Mouse (Mus musculus) CH12.LX (cell line): ENCODE results near the gene Atmin. TPM values are rescaled to one million over a fixed set of nuclear protein-coding genes. Genes with fewer than 3 reads are reported as not detected.

Experiments used
- DNase-seq: peaks from one replicate; pipeline ENCODE4 v3.0.0-alpha.2; 2013; ENCODE audit errors: extremely low read depth
- H3K27ac ChIP-seq: 2 replicates; pipeline ENCODE4 v1.5.1; 2012; ENCODE audit warnings: low read depth, mild to moderate bottlenecking, control low read depth, moderate library complexity; ENCODE audit not compliant: insufficient read depth
- H3K27me3 ChIP-seq: replicated peaks from 2 replicates; pipeline ENCODE3; 2012; ENCODE audit warnings: inconsistent platforms
- H3K36me3 ChIP-seq, 2 experiments: replicated peaks in 1 of 2; 2 replicates each; pipeline versions ENCODE3 to v1.6.1; 2012; ENCODE audit warnings: inconsistent platforms in 1 of 2, low read length in 1 of 2, mild to moderate bottlenecking in 1 of 2, mixed read lengths in 1 of 2, moderate library complexity in 1 of 2; ENCODE audit not compliant: control insufficient read depth in 1 of 2, insufficient read depth in 1 of 2
- H3K4me1 ChIP-seq, 2 experiments: 2 replicates each; pipeline ENCODE4 v1.6.1; 2012; ENCODE audit warnings: inconsistent platforms in 1 of 2, moderate library complexity in 1 of 2; ENCODE audit not compliant: insufficient read depth in 2 of 2, control insufficient read depth in 1 of 2
- H3K4me2 ChIP-seq: 2 replicates; pipeline ENCODE4 v1.6.1; 2012; ENCODE audit warnings: low read depth, mild to moderate bottlenecking, control low read depth; ENCODE audit not compliant: poor library complexity, insufficient read depth, severe bottlenecking
- H3K4me3 ChIP-seq, 3 experiments: fragments of 150-350 bp in 1 of 3; sonication (generic) in 1 of 3; replicated peaks in 1 of 3; 2 replicates each; pipeline versions ENCODE3 to v1.5.1; 2011 to 2012; ENCODE audit warnings: low read depth in 2 of 3, low read length in 2 of 3, mild to moderate bottlenecking in 2 of 3, moderate library complexity in 2 of 3, control low read depth in 1 of 3, improper control_type of control experiment in 1 of 3, inconsistent platforms in 1 of 3, mixed read lengths in 1 of 3; ENCODE audit not compliant: poor library complexity in 1 of 3
- H3K79me2 ChIP-seq: replicated peaks from 2 replicates; pipeline ENCODE4 v1.6.1; 2012; ENCODE audit warnings: mild to moderate bottlenecking, moderate library complexity; ENCODE audit not compliant: control insufficient read depth, poor library complexity, insufficient read depth, severe bottlenecking; ENCODE audit errors: extremely low read depth
- H3K9ac ChIP-seq: 2 replicates; pipeline ENCODE4 v1.6.1; 2012; ENCODE audit warnings: low read depth, mild to moderate bottlenecking, control low read depth, moderate library complexity; ENCODE audit not compliant: insufficient read depth
- H3K9me3 ChIP-seq: replicated peaks from 2 replicates; pipeline ENCODE3; 2012; ENCODE audit warnings: low read length, inconsistent platforms, mixed read lengths
- BHLHE40 ChIP-seq: IDR thresholded peaks from 2 replicates; pipeline ENCODE4 v1.6.1; 2011; ENCODE audit warnings: mild to moderate bottlenecking, low read depth, low read length, improper control_type of control experiment
- CHD1 ChIP-seq: IDR thresholded peaks from 2 replicates; pipeline ENCODE4 v1.6.1; 2012; ENCODE audit warnings: low read depth, low read length, improper control_type of control experiment, inconsistent platforms
- CHD2 ChIP-seq: IDR thresholded peaks from 2 replicates; pipeline ENCODE4 v1.6.1; 2011; ENCODE audit warnings: low read length, improper control_type of control experiment
- E2F4 ChIP-seq: IDR thresholded peaks from 2 replicates; pipeline ENCODE4 v1.6.1; 2011; ENCODE audit warnings: low read depth, low read length, improper control_type of control experiment; ENCODE audit not compliant: insufficient replicate concordance
- ELF1 ChIP-seq: IDR thresholded peaks from 2 replicates; pipeline ENCODE4 v1.6.1; 2014; ENCODE audit warnings: low read depth, mild to moderate bottlenecking, inconsistent platforms, low read length, improper control_type of control experiment
- EP300 ChIP-seq: IDR thresholded peaks from 2 replicates; pipeline ENCODE4 v1.6.1; 2011; ENCODE audit warnings: low read length, improper control_type of control experiment
- ETS1 ChIP-seq: conservative IDR thresholded peaks from 2 replicates; pipeline ENCODE4 v1.6.1; 2012; ENCODE audit warnings: low read depth, mild to moderate bottlenecking, inconsistent platforms, low read length, improper control_type of control experiment, moderate library complexity
- GABPA ChIP-seq: IDR thresholded peaks from 2 replicates; pipeline ENCODE4 v1.6.1; 2012; ENCODE audit warnings: low read depth, low read length, improper control_type of control experiment, inconsistent platforms; ENCODE audit not compliant: insufficient replicate concordance
- HCFC1 ChIP-seq: IDR thresholded peaks from 2 replicates; pipeline ENCODE4 v1.6.1; 2012; ENCODE audit warnings: low read depth, mild to moderate bottlenecking, inconsistent platforms, low read length, improper control_type of control experiment
- IRF4 ChIP-seq: IDR thresholded peaks from 2 replicates; pipeline ENCODE4 v1.6.1; 2014; ENCODE audit warnings: low read depth, mild to moderate bottlenecking, inconsistent platforms, low read length, improper control_type of control experiment
- JUND ChIP-seq: conservative IDR thresholded peaks from 2 replicates; pipeline ENCODE4 v1.6.1; 2011; ENCODE audit warnings: low read depth, low read length, improper control_type of control experiment
- MAFK ChIP-seq: IDR thresholded peaks from 2 replicates; pipeline ENCODE4 v1.6.1; 2011; ENCODE audit warnings: low read length, improper control_type of control experiment; ENCODE audit not compliant: insufficient replicate concordance
- MAX ChIP-seq: IDR thresholded peaks from 2 replicates; pipeline ENCODE4 v1.6.1; 2011; ENCODE audit warnings: low read length, improper control_type of control experiment
- MEF2A ChIP-seq: IDR thresholded peaks from 2 replicates; pipeline ENCODE4 v1.6.1; 2014; ENCODE audit warnings: low read depth, mild to moderate bottlenecking, inconsistent platforms, low read length, improper control_type of control experiment, borderline replicate concordance
- MXI1 ChIP-seq: IDR thresholded peaks from 2 replicates; pipeline ENCODE4 v1.6.1; 2011; ENCODE audit warnings: mild to moderate bottlenecking, low read depth, low read length, improper control_type of control experiment
- MYC ChIP-seq: IDR thresholded peaks from 2 replicates; pipeline ENCODE4 v1.6.1; 2011; ENCODE audit warnings: low read depth, mild to moderate bottlenecking, improper control_type of control experiment, low read length
- NELFE ChIP-seq: IDR thresholded peaks from 2 replicates; pipeline ENCODE4 v1.6.1; 2011; ENCODE audit warnings: low read depth, low read length, improper control_type of control experiment
- NRF1 ChIP-seq: IDR thresholded peaks from 2 replicates; pipeline ENCODE4 v1.6.1; 2014; ENCODE audit warnings: low read depth, mild to moderate bottlenecking, inconsistent platforms, low read length, improper control_type of control experiment, moderate library complexity
- PAX5 ChIP-seq: IDR thresholded peaks from 2 replicates; pipeline ENCODE4 v1.6.1; 2012; ENCODE audit warnings: low read length, inconsistent platforms, mixed read lengths
- POLR2AphosphoS2 ChIP-seq: IDR thresholded peaks from 2 replicates; pipeline ENCODE4 v1.6.1; 2011; ENCODE audit warnings: low read depth, low read length, improper control_type of control experiment
- RAD21 ChIP-seq: IDR thresholded peaks from 2 replicates; pipeline ENCODE4 v1.6.1; 2011; ENCODE audit warnings: low read depth, mild to moderate bottlenecking, low read length, improper control_type of control experiment, moderate library complexity
- RCOR1 ChIP-seq: conservative IDR thresholded peaks from 2 replicates; pipeline ENCODE4 v1.6.1; 2012; ENCODE audit warnings: low read depth, mild to moderate bottlenecking, inconsistent platforms, low read length, improper control_type of control experiment
- SIN3A ChIP-seq: IDR thresholded peaks from 2 replicates; pipeline ENCODE4 v1.6.1; 2012; ENCODE audit warnings: low read length, improper control_type of control experiment, inconsistent platforms
- TBP ChIP-seq: conservative IDR thresholded peaks from 2 replicates; pipeline ENCODE4 v1.6.1; 2011; ENCODE audit warnings: low read depth, low read length, improper control_type of control experiment
- UBTF ChIP-seq: IDR thresholded peaks from 2 replicates; pipeline ENCODE4 v1.6.1; 2012; ENCODE audit warnings: low read depth, mild to moderate bottlenecking, inconsistent platforms, low read length, improper control_type of control experiment, moderate library complexity
- USF1 ChIP-seq: IDR thresholded peaks from 2 replicates; pipeline ENCODE4 v1.6.1; 2014; ENCODE audit warnings: low read depth, mild to moderate bottlenecking, inconsistent platforms, low read length, improper control_type of control experiment
- USF2 ChIP-seq: conservative IDR thresholded peaks from 2 replicates; pipeline ENCODE4 v1.6.1; 2011; ENCODE audit warnings: low read depth, low read length, improper control_type of control experiment
- ZC3H11A ChIP-seq: IDR thresholded peaks from 2 replicates; pipeline ENCODE4 v1.6.1; 2012; ENCODE audit warnings: low read depth, mild to moderate bottlenecking, inconsistent platforms, low read length, improper control_type of control experiment
- ZMIZ1 ChIP-seq: IDR thresholded peaks from 2 replicates; pipeline ENCODE4 v1.6.1; 2012; ENCODE audit warnings: low read depth, mild to moderate bottlenecking, inconsistent platforms, low read length, improper control_type of control experiment
- dilution Hi-C: fragments of 300-500 bp; cut with MboI; formaldehyde crosslinking; loops from 2 replicates; pipeline ENCODE4 v1.14.3; 2020; ENCODE audit warnings: low sequenced_read_pairs; ENCODE audit not compliant: extremely low pct_unique_long_range_greater_than_20kb, extremely low pct_ligation_motif_present
- in situ Hi-C: fragments of 300-500 bp; cut with MboI; formaldehyde crosslinking; loops from 3 replicates; pipeline ENCODE4 v1.14.3; 2019; ENCODE audit warnings: low sequenced_read_pairs, low pct_ligation_motif_present, low pct_unique_long_range_greater_than_20kb, mixed read lengths
- polyA plus RNA-seq: library from polyadenylated mRNA; unstranded; fragments of >175 nt; gene quantifications from 2 replicates; pipeline ENCODE4 v1.2.1, GENCODE M21; 2012; ENCODE audit warnings: low read depth; ENCODE audit not compliant: insufficient read length
- total RNA-seq, 2 experiments: library from RNA; depleted of rRNA; stranded (reverse); fragments of 300-350 nt in 1 of 2; fragments of >200 nt in 1 of 2; gene quantifications; 2 replicates each; pipeline ENCODE4 v1.2.3; 2012 to 2014

Atmin gene
- total and polyA plus RNA-seq, 3 experiments = 9.3 to 22.0 (median 14.8) TPM

- Histone ChIP-seq H3K4me1 (peaks cover 11 to 39% of the 10 kb centered on the region in 2 experiments), H3K27me3 (no peaks in the 10 kb centered on the region), H3K79me2 (peaks cover 42% of the 10 kb centered on the region), H3K36me3 (peaks cover 10 to 33% of the 10 kb centered on the region in 2 experiments), H3K4me3 (peak overlapping the region; percentile 69 to 98 (median 98)), H3K27ac (peak overlapping the region; percentile 92), H3K9ac (peak overlapping the region; percentile 79; the same call in 1 of the 2 replicates), H3K4me2 (peak overlapping the region; percentile 98), H3K9me3 (no peaks in the 10 kb centered on the region)
- dilution Hi-C loops = no loop called here
- in situ Hi-C loops = no loop called here
- TF ChIP-seq MAFK (no peak), UBTF (0 out of 2 replicates have a peak, but pooled peaks have one; percentile 40), JUND (peak; percentile 39; the same call in 1 of the 2 replicates), IRF4 (peak; percentile 84), SIN3A (no peak; the same call in 1 of the 2 replicates), EP300 (peak; percentile 44; the same call in 1 of the 2 replicates), CHD1 (no peak), GABPA (no peak), MXI1 (0 out of 2 replicates have a peak, but pooled peaks have one; percentile 50), ETS1 (peak; percentile 56; the same call in 1 of the 2 replicates)
- DNase-seq = no peak
These were observed 1.1 kb downstream of the Atmin start for GRCm38 (mm10) chr8:116944385-116944696.

GRCm38 (mm10) chr8:116945169-116945910 lies 2.1 kb downstream of the Atmin start:
- in situ Hi-C loops = no loop called here
- peaks cover 49% of the 10 kb centered on the region for H3K79me2 ChIP-seq
- H3K4me1 ChIP-seq = peaks cover 11 to 46% of the 10 kb centered on the region in 2 experiments
- H3K4me3 ChIP-seq = peak overlapping the region; percentile 13 to 98 (median 36)
- peak overlapping the region; percentile 79 for H3K9ac ChIP-seq
- H3K27ac ChIP-seq = peak overlapping the region; percentile 92
- H3K27me3 ChIP-seq = no peaks in the 10 kb centered on the region
- TF ChIP-seq USF2 = peak; percentile 66; the same call in 1 of the 2 replicates
- TF ChIP-seq MYC = no peak
- no peak for TF ChIP-seq UBTF
- TF ChIP-seq RCOR1 = no peak
- TF ChIP-seq MXI1 = peak; percentile 53; the same call in 1 of the 2 replicates
- no peak for TF ChIP-seq MEF2A
- peak; percentile 43; the same call in 1 of the 2 replicates for TF ChIP-seq ELF1
- TF ChIP-seq GABPA = no peak
- TF ChIP-seq ZC3H11A = no peak
- peak; percentile 69 for TF ChIP-seq MAX
- TF ChIP-seq CHD1 = no peak
- peak; percentile 75 for TF ChIP-seq USF1
- 0 out of 2 replicates have a peak, but pooled peaks have one; percentile 5 for TF ChIP-seq IRF4
- TF ChIP-seq EP300 = 0 out of 2 replicates have a peak, but pooled peaks have one; percentile 0
- TF ChIP-seq RAD21 = no peak
- no peak for TF ChIP-seq PAX5
- no peak for TF ChIP-seq POLR2AphosphoS2
- TF ChIP-seq ZMIZ1 = no peak
- no peak for TF ChIP-seq E2F4
- no peak for TF ChIP-seq HCFC1
- no peak for TF ChIP-seq TBP
- no peak for TF ChIP-seq NELFE
- no peak for TF ChIP-seq CHD2
- TF ChIP-seq NRF1 = no peak
- TF ChIP-seq BHLHE40 = peak; percentile 65
- peak; percentile 42; the same call in 1 of the 2 replicates for TF ChIP-seq SIN3A
- H3K9me3 ChIP-seq = no peaks in the 10 kb centered on the region
- dilution Hi-C loops = no loop called here
- H3K36me3 ChIP-seq = peaks cover 6 to 31% of the 10 kb centered on the region in 2 experiments
- peak overlapping the region; percentile 98 for H3K4me2 ChIP-seq
- DNase-seq = no peak
